Mouse (Mus musculus): ENCODE data around the gene Gm12248. TPM values are rescaled to one million over a fixed set of nuclear protein-coding genes. Genes with fewer than 3 reads are reported as not detected.
"Not testable (repeated sequence)": the region's sequence is repeated elsewhere in the genome, so short reads cannot be mapped to it uniquely, and the experiment has no call there.

The Gm12248 gene
- polyA plus RNA-seq, 1 experiment from 2014 or later, result not detected

DNA sequence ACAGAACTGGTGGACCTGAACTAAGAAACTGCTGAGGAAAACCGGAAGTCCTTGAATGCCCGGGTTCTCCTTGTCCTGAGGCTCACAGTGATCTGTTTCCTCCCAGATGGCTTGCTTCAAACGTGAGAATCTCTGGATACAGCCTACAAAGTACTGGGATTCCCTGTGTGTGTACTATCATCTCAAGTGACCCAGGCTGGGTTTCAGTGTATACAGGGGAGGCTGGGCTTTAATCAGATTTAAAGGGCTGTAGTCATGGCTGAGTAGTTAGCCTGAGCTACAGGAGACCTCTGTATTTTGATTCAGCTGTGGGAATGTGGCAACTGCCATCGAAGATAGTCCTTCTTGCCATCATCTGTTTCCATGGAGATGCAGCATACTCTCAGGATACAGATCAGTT is 15.7 kb downstream of the Gm12248 start:
- Histone ChIP-seq H3K9ac (ENCODE audit: low read depth, low read length) (no peak overlapping the region), H3K4me3 (ENCODE audit: low read depth, low read length) (no peak overlapping the region), H3K27ac (ENCODE audit: low read depth, low read length) (no peak overlapping the region), H3K36me3 (ENCODE audit: control insufficient read depth, insufficient read depth, low read length) (no peaks in the 10 kb centered on the region), H3K4me1 (ENCODE audit: control insufficient read depth, insufficient read depth, low read length) (no peaks in the 10 kb centered on the region), H3K27me3 (ENCODE audit: control insufficient read depth, insufficient read depth, low read length) (no peaks in the 10 kb centered on the region), H3K4me2 (no peak overlapping the region), H3K9me3 (replicated peaks; ENCODE audit: control insufficient read depth, low read length) (0 out of 2 replicates have a peak, but pooled peaks cover 3% of the 10 kb centered on the region)
- ATAC-seq (replicated peaks; ENCODE audit: insufficient number of reproducible peaks, low FRiP score, low TSS enrichment), result no peak
- WGBS (ENCODE audit: insufficient replicate concordance), result 72% methylated on average over 4 of the region's 4 CpGs

GRCm38 (mm10) chr11:58072978-58073377 is 20.0 kb downstream of the Gm12248 start:
- Histone ChIP-seq H3K4me2 (no peak overlapping the region), H3K9ac (ENCODE audit: low read depth, low read length) (no peak overlapping the region), H3K36me3 (ENCODE audit: control insufficient read depth, insufficient read depth, low read length) (no peaks in the 10 kb centered on the region), H3K4me1 (ENCODE audit: control insufficient read depth, insufficient read depth, low read length) (no peaks in the 10 kb centered on the region), H3K27me3 (ENCODE audit: control insufficient read depth, insufficient read depth, low read length) (no peaks in the 10 kb centered on the region), H3K9me3 (replicated peaks; ENCODE audit: control insufficient read depth, low read length) (0 out of 2 replicates have a peak, but pooled peaks cover 3% of the 10 kb centered on the region), H3K27ac (ENCODE audit: low read depth, low read length) (no peak overlapping the region), H3K4me3 (ENCODE audit: low read depth, low read length) (no peak overlapping the region)
- WGBS (ENCODE audit: insufficient replicate concordance), result 63% methylated on average over 3 of the region's 3 CpGs
- no peak for ATAC-seq (replicated peaks; ENCODE audit: insufficient number of reproducible peaks, low FRiP score, low TSS enrichment)

DNA sequence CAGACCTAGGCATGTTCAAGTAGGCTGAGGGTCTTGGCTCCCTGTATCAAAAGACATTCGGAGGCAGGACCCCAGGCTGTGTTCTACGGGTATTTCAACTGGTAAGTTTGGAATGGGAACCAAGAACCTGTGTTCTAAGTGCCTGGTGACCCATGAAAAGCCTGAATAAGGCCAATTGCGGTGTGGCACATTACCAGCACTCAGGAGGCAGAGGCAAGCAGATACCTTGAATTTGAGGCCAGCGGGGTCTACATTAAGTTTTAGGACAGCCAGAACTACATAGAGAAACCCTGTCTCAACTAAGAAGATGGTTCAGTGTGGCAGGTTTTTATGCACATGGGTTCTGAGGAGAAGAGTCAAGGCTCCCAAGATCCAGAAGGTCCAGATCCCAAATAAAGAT is 27.9 kb downstream of the Gm12248 start:
- H3K4me3 ChIP-seq (ENCODE audit: low read depth, low read length), result no peak overlapping the region
- no peak overlapping the region for H3K9ac ChIP-seq (ENCODE audit: low read depth, low read length)
- no peak for ATAC-seq (replicated peaks; ENCODE audit: insufficient number of reproducible peaks, low FRiP score, low TSS enrichment)
- H3K4me1 ChIP-seq (ENCODE audit: control insufficient read depth, insufficient read depth, low read length), result no peaks in the 10 kb centered on the region
- H3K9me3 ChIP-seq (replicated peaks; ENCODE audit: control insufficient read depth, low read length), result no peaks in the 10 kb centered on the region
- 82% methylated on average over 4 of the region's 4 CpGs for WGBS (ENCODE audit: insufficient replicate concordance)
- H3K27ac ChIP-seq (ENCODE audit: low read depth, low read length), result no peak overlapping the region
- H3K27me3 ChIP-seq (ENCODE audit: control insufficient read depth, insufficient read depth, low read length), result no peaks in the 10 kb centered on the region
- peaks cover 2% of the 10 kb centered on the region for H3K36me3 ChIP-seq (ENCODE audit: control insufficient read depth, insufficient read depth, low read length)
- H3K4me2 ChIP-seq, result no peak overlapping the region

GRCm38 (mm10) chr11:58062586-58062985 is 30.3 kb downstream of the Gm12248 start:
- Histone ChIP-seq H3K27ac (ENCODE audit: low read depth, low read length) (no peak overlapping the region), H3K4me1 (ENCODE audit: control insufficient read depth, insufficient read depth, low read length) (no peaks in the 10 kb centered on the region), H3K9ac (ENCODE audit: low read depth, low read length) (no peak overlapping the region), H3K9me3 (replicated peaks; ENCODE audit: control insufficient read depth, low read length) (no peaks in the 10 kb centered on the region), H3K27me3 (ENCODE audit: control insufficient read depth, insufficient read depth, low read length) (no peaks in the 10 kb centered on the region), H3K36me3 (ENCODE audit: control insufficient read depth, insufficient read depth, low read length) (peaks cover 4% of the 10 kb centered on the region), H3K4me3 (ENCODE audit: low read depth, low read length) (no peak overlapping the region), H3K4me2 (no peak overlapping the region)
- ATAC-seq (replicated peaks; ENCODE audit: insufficient number of reproducible peaks, low FRiP score, low TSS enrichment), result no peak
- WGBS (ENCODE audit: insufficient replicate concordance), result 83% methylated on average over 4 of the region's 4 CpGs

DNA sequence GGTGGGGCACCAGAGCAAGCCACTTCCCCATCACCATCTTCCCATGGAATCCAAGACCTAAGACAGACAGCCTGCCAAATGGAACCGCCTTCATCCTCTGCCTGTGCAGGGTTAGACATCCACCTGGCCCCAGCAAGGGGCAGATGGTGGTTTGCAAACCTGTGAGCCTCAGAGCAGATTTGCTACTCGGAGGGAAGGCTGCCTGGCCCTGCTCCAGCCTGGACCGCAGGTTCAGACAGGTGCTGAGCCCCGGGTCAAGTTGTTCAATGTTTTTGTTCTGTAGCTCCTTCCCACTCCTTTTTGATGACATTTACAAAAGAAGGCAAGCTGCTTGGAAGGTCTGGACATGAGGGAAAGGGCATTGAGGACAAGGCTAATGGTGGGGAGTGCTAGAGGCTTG is 31.7 kb downstream of the Gm12248 start:
- H3K27me3 ChIP-seq (ENCODE audit: control insufficient read depth, insufficient read depth, low read length); H3K4me3 ChIP-seq (ENCODE audit: low read depth, low read length); H3K36me3 ChIP-seq (ENCODE audit: control insufficient read depth, insufficient read depth, low read length); ATAC-seq (replicated peaks; ENCODE audit: insufficient number of reproducible peaks, low FRiP score, low TSS enrichment); H3K9ac ChIP-seq (ENCODE audit: low read depth, low read length); H3K4me2 ChIP-seq; H3K27ac ChIP-seq (ENCODE audit: low read depth, low read length); H3K4me1 ChIP-seq (ENCODE audit: control insufficient read depth, insufficient read depth, low read length); H3K9me3 ChIP-seq (replicated peaks; ENCODE audit: control insufficient read depth, low read length): not testable (repeated sequence)
- WGBS (ENCODE audit: insufficient replicate concordance), result 93% methylated on average over 3 of the region's 4 CpGs

DNA sequence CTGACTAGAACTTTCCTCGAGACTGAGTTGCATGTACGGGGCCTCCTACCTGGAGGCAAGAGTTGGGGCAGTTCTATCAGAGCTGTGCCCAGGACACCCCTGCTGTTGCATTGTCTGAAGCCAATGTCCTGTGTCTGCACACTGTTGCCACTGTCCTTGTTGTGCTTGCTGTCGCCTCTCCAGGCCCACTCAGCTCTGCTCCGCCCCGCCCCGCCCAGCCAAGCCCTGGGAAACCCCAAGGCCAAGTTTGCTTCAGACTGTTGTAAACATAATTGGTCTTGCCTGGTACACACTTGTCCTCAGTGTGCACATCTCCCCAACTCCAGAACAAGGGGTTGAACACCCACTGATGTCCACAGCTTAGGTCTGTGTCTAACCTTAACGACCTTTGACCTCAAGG is 33.2 kb downstream of the Gm12248 start:
- H3K27me3 ChIP-seq (ENCODE audit: control insufficient read depth, insufficient read depth, low read length); H3K4me1 ChIP-seq (ENCODE audit: control insufficient read depth, insufficient read depth, low read length); H3K9ac ChIP-seq (ENCODE audit: low read depth, low read length); ATAC-seq (replicated peaks; ENCODE audit: insufficient number of reproducible peaks, low FRiP score, low TSS enrichment); H3K4me2 ChIP-seq; H3K9me3 ChIP-seq (replicated peaks; ENCODE audit: control insufficient read depth, low read length); H3K4me3 ChIP-seq (ENCODE audit: low read depth, low read length); H3K27ac ChIP-seq (ENCODE audit: low read depth, low read length): not testable (repeated sequence)
- peaks cover 13% of the 10 kb centered on the region for H3K36me3 ChIP-seq (ENCODE audit: control insufficient read depth, insufficient read depth, low read length)
- 95% methylated on average over 7 of the region's 7 CpGs for WGBS (ENCODE audit: insufficient replicate concordance)

GRCm38 (mm10) chr11:58057455-58057854 is 35.5 kb downstream of the Gm12248 start:
- H3K4me2 ChIP-seq, result no peak overlapping the region
- H3K9me3 ChIP-seq (replicated peaks; ENCODE audit: control insufficient read depth, low read length), result no peaks in the 10 kb centered on the region
- no peak for ATAC-seq (replicated peaks; ENCODE audit: insufficient number of reproducible peaks, low FRiP score, low TSS enrichment)
- H3K9ac ChIP-seq (ENCODE audit: low read depth, low read length), result no peak overlapping the region
- H3K4me3 ChIP-seq (ENCODE audit: low read depth, low read length), result no peak overlapping the region
- peaks cover 27% of the 10 kb centered on the region for H3K36me3 ChIP-seq (ENCODE audit: control insufficient read depth, insufficient read depth, low read length)
- whole genome bisulfite sequencing (ENCODE audit: insufficient replicate concordance), result 70% methylated on average over 6 of the region's 6 CpGs
- H3K27me3 ChIP-seq (ENCODE audit: control insufficient read depth, insufficient read depth, low read length), result no peaks in the 10 kb centered on the region
- H3K27ac ChIP-seq (ENCODE audit: low read depth, low read length), result no peak overlapping the region
- no peaks in the 10 kb centered on the region for H3K4me1 ChIP-seq (ENCODE audit: control insufficient read depth, insufficient read depth, low read length)

DNA sequence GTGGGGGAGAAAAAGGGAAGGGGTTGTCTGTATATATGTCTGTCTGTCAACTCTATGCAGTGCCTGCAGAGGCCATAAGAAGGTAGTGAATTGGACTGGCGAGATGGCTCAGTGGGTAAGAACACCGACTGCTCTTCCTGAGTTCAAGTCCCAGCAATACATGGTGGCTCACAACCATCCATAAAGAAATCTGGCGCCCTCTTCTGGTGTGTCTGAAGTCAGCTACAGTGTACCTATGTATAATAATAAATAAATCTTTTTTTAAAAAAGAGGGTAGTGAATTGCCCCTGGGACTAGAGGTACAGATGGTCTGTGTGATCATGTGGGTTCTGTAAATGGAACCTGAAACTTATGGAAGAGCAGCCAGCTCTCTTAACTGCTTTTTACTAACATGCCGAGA is 46.5 kb downstream of the Gm12248 start:
- Histone ChIP-seq H3K4me3 (ENCODE audit: low read depth, low read length) (no peak overlapping the region), H3K27me3 (ENCODE audit: control insufficient read depth, insufficient read depth, low read length) (no peaks in the 10 kb centered on the region), H3K9ac (ENCODE audit: low read depth, low read length) (no peak overlapping the region), H3K9me3 (replicated peaks; ENCODE audit: control insufficient read depth, low read length) (no peaks in the 10 kb centered on the region), H3K27ac (ENCODE audit: low read depth, low read length) (no peak overlapping the region), H3K4me1 (ENCODE audit: control insufficient read depth, insufficient read depth, low read length) (no peaks in the 10 kb centered on the region), H3K4me2 (no peak overlapping the region), H3K36me3 (ENCODE audit: control insufficient read depth, insufficient read depth, low read length) (peaks cover 28% of the 10 kb centered on the region)
- 74% methylated on average over 4 of the region's 4 CpGs for WGBS (ENCODE audit: insufficient replicate concordance)
- no peak for ATAC-seq (replicated peaks; ENCODE audit: insufficient number of reproducible peaks, low FRiP score, low TSS enrichment)

- no peak overlapping the region for H3K4me2 ChIP-seq
- no peaks in the 10 kb centered on the region for H3K27me3 ChIP-seq (ENCODE audit: control insufficient read depth, insufficient read depth, low read length)
- H3K4me1 ChIP-seq (ENCODE audit: control insufficient read depth, insufficient read depth, low read length), result no peaks in the 10 kb centered on the region
- no peak overlapping the region for H3K4me3 ChIP-seq (ENCODE audit: low read depth, low read length)
- H3K9me3 ChIP-seq (replicated peaks; ENCODE audit: control insufficient read depth, low read length), result no peaks in the 10 kb centered on the region
- WGBS (ENCODE audit: insufficient replicate concordance), result 75% methylated on average over 5 of the region's 5 CpGs
- peaks cover 5% of the 10 kb centered on the region for H3K36me3 ChIP-seq (ENCODE audit: control insufficient read depth, insufficient read depth, low read length)
- H3K9ac ChIP-seq (ENCODE audit: low read depth, low read length), result no peak overlapping the region
- ATAC-seq (replicated peaks; ENCODE audit: insufficient number of reproducible peaks, low FRiP score, low TSS enrichment), result no peak
- H3K27ac ChIP-seq (ENCODE audit: low read depth, low read length), result no peak overlapping the region
These were observed 50.0 kb downstream of the Gm12248 start for GRCm38 (mm10) chr11:58042861-58043431.

Measured in heart, embryonic 11.5 days (tissue).